Mouse (Mus musculus): ENCODE measurements around the gene Snrnp70.

Gene Snrnp70

GRCm38 (mm10) chr7:45433835-45434202 lies 38.3 kb upstream of the Snrnp70 start:
- TF ChIP-seq NANOG (IDR thresholded peaks at IDR 0.05; ENCODE audit: borderline replicate concordance, low read length) (no peak), CTCF (conservative IDR thresholded peaks at IDR 0.05; ENCODE audit: low read length) (no peak), POU5F1 (IDR thresholded peaks at IDR 0.05; ENCODE audit: borderline replicate concordance, low read length) (no peak)
- Histone ChIP-seq H3K4me3 (replicated peaks; ENCODE audit: low read length) (peak overlapping the region; percentile 96), H3K27me3 (ENCODE audit: insufficient read depth, low read length) (no peaks in the 10 kb centered on the region), H3K4me1 (replicated peaks; ENCODE audit: low read depth, low read length) (peaks cover 90% of the 10 kb centered on the region), H3K36me3 (ENCODE audit: insufficient read depth, low read length) (peaks cover 51% of the 10 kb centered on the region), H3K9me3 (ENCODE audit: low read length) (no peaks in the 10 kb centered on the region)

DNA sequence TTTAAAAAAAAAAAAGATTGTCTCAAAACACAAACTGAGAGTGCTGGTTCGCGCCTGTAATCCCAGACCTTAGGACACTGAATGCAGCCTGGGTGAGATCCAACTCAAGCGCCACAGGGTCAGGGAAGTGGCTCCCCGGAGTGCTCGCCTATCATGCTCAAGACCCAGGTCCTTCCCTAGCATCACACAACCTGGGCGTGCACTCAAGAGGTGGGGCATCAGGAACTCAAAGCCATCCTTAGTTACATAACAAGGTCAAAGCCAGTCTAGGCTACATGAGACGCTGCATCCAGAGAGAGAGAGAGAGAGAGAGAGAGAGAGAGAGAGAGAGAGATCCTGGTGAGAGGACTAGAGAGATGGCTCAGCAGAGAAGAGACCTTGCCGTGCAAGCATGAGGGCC lies 31.0 kb upstream of the Snrnp70 start:
- no peaks in the 10 kb centered on the region for H3K27me3 ChIP-seq (ENCODE audit: insufficient read depth, low read length)
- no peak overlapping the region for H3K4me3 ChIP-seq (replicated peaks; ENCODE audit: low read length)
- H3K4me1 ChIP-seq (replicated peaks; ENCODE audit: low read depth, low read length): peaks cover 98% of the 10 kb centered on the region
- peaks cover 100% of the 10 kb centered on the region for H3K36me3 ChIP-seq (ENCODE audit: insufficient read depth, low read length)
- H3K9me3 ChIP-seq (ENCODE audit: low read length): no peaks in the 10 kb centered on the region
- no peak for TF ChIP-seq POU5F1 (IDR thresholded peaks at IDR 0.05; ENCODE audit: borderline replicate concordance, low read length)
- TF ChIP-seq CTCF (conservative IDR thresholded peaks at IDR 0.05; ENCODE audit: low read length): no peak
- no peak for TF ChIP-seq NANOG (IDR thresholded peaks at IDR 0.05; ENCODE audit: borderline replicate concordance, low read length)

- Histone ChIP-seq H3K36me3 (ENCODE audit: insufficient read depth, low read length) (peaks cover 59% of the 10 kb centered on the region), H3K4me3 (replicated peaks; ENCODE audit: low read length) (peak overlapping the region; percentile 67), H3K9me3 (ENCODE audit: low read length) (no peaks in the 10 kb centered on the region), H3K27me3 (ENCODE audit: insufficient read depth, low read length) (peaks cover 19% of the 10 kb centered on the region), H3K4me1 (replicated peaks; ENCODE audit: low read depth, low read length) (peaks cover 98% of the 10 kb centered on the region)
- TF ChIP-seq CTCF (conservative IDR thresholded peaks at IDR 0.05; ENCODE audit: low read length): no peak
- TF ChIP-seq POU5F1 (IDR thresholded peaks at IDR 0.05; ENCODE audit: borderline replicate concordance, low read length): no peak
- TF ChIP-seq NANOG (IDR thresholded peaks at IDR 0.05; ENCODE audit: borderline replicate concordance, low read length): no peak
Measured at GRCm38 (mm10) chr7:45421194-45421593, 25.7 kb upstream of the Snrnp70 start.

- peaks cover 99% of the 10 kb centered on the region for H3K4me1 ChIP-seq (replicated peaks; ENCODE audit: low read depth, low read length)
- peaks cover 25% of the 10 kb centered on the region for H3K27me3 ChIP-seq (ENCODE audit: insufficient read depth, low read length)
- no peaks in the 10 kb centered on the region for H3K9me3 ChIP-seq (ENCODE audit: low read length)
- no peak for TF ChIP-seq CTCF (conservative IDR thresholded peaks at IDR 0.05; ENCODE audit: low read length)
- TF ChIP-seq POU5F1 (IDR thresholded peaks at IDR 0.05; ENCODE audit: borderline replicate concordance, low read length): no peak
- TF ChIP-seq NANOG (IDR thresholded peaks at IDR 0.05; ENCODE audit: borderline replicate concordance, low read length): no peak
- H3K4me3 ChIP-seq (replicated peaks; ENCODE audit: low read length): peak within 1 kb of the TSS; percentile 67
- H3K36me3 ChIP-seq (ENCODE audit: insufficient read depth, low read length): peaks cover 52% of the 10 kb centered on the region
Measured at GRCm38 (mm10) chr7:45420615-45420919, 25.0 kb upstream of the Snrnp70 start, which contains the start of gene Lhb. Lhb (plus strand) TSS chr7:45420820.

DNA sequence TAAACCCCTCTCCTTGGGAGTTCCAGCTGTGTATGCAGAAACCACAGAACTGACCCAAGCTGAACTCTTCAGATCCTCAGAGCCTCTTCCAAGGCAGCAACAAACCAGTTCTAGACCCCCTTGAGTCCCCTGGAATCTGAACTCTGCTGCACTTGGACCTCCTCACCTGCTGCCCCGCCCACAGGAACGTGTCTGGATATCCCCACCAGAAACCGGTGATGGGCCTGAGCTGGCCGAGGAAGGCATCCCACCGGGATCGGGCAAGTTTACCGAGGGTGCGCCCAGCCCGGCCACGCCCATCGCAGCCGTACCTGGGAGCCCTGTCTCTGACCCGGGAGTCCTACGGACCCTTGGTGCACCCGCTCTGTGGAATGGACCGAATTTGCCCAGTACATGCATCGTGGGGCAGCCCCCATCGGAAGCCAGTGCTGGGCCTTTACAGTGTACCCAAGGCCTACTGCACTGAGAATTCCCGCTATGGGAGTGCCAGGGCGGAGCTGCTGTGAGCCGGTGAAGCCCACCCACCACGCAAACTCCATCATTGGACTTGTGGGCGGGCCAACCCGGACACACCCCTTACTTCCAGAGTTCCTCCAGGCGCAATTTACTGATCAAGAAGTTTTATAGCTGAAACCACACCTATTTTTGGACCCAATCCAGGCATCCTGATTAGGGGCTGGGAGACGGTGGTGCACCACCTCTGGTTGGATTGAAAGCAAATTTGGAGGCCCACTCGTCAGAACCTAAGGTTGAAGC lies 24.5 kb upstream of the Snrnp70 start:
- H3K4me1 ChIP-seq (replicated peaks; ENCODE audit: low read depth, low read length): peaks cover 98% of the 10 kb centered on the region
- peaks cover 31% of the 10 kb centered on the region for H3K27me3 ChIP-seq (ENCODE audit: insufficient read depth, low read length)
- H3K9me3 ChIP-seq (ENCODE audit: low read length): no peaks in the 10 kb centered on the region
- no peak for TF ChIP-seq POU5F1 (IDR thresholded peaks at IDR 0.05; ENCODE audit: borderline replicate concordance, low read length)
- TF ChIP-seq CTCF (conservative IDR thresholded peaks at IDR 0.05; ENCODE audit: low read length): no peak
- no peak for TF ChIP-seq NANOG (IDR thresholded peaks at IDR 0.05; ENCODE audit: borderline replicate concordance, low read length)
- peak overlapping the region; percentile 67 for H3K4me3 ChIP-seq (replicated peaks; ENCODE audit: low read length)
- peaks cover 47% of the 10 kb centered on the region for H3K36me3 ChIP-seq (ENCODE audit: insufficient read depth, low read length)

- TF ChIP-seq CTCF (conservative IDR thresholded peaks at IDR 0.05; ENCODE audit: low read length) (no peak), NANOG (IDR thresholded peaks at IDR 0.05; ENCODE audit: borderline replicate concordance, low read length) (no peak)
- Histone ChIP-seq H3K9me3 (ENCODE audit: low read length) (no peaks in the 10 kb centered on the region), H3K36me3 (ENCODE audit: insufficient read depth, low read length) (peaks cover 27% of the 10 kb centered on the region), H3K4me3 (replicated peaks; ENCODE audit: low read length) (peak overlapping the region; percentile 41; the same call in 1 of the 2 replicates), H3K4me1 (replicated peaks; ENCODE audit: low read depth, low read length) (peaks cover 94% of the 10 kb centered on the region), H3K27me3 (ENCODE audit: insufficient read depth, low read length) (peaks cover 44% of the 10 kb centered on the region)
Measured at GRCm38 (mm10) chr7:45417962-45418492, 22.5 kb upstream of the Snrnp70 start.

DNA sequence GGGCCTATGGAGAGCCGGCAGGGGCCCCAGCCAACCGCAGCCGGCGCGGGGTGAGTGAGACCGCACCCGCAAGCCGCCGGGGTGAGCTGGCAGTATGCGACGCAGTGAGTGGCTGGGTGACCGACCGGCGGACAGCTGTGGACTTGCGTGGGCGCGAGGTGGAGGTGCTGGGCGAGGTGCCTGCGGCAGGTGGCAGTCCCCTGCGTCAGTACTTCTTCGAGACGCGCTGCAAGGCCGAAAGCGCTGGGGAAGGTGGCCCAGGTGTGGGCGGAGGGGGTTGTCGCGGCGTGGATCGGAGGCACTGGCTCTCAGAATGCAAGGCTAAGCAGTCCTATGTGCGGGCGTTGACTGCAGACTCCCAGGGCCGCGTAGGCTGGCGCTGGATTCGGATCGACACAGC lies 20.1 kb upstream of the Snrnp70 start:
- peaks cover 3% of the 10 kb centered on the region for H3K36me3 ChIP-seq (ENCODE audit: insufficient read depth, low read length)
- H3K9me3 ChIP-seq (ENCODE audit: low read length): no peaks in the 10 kb centered on the region
- TF ChIP-seq POU5F1 (IDR thresholded peaks at IDR 0.05; ENCODE audit: borderline replicate concordance, low read length): no peak
- no peak for TF ChIP-seq NANOG (IDR thresholded peaks at IDR 0.05; ENCODE audit: borderline replicate concordance, low read length)
- no peak for TF ChIP-seq CTCF (conservative IDR thresholded peaks at IDR 0.05; ENCODE audit: low read length)
- peaks cover 78% of the 10 kb centered on the region for H3K4me1 ChIP-seq (replicated peaks; ENCODE audit: low read depth, low read length)
- H3K4me3 ChIP-seq (replicated peaks; ENCODE audit: low read length): peak overlapping the region; percentile 81
- peaks cover 64% of the 10 kb centered on the region for H3K27me3 ChIP-seq (ENCODE audit: insufficient read depth, low read length)

DNA sequence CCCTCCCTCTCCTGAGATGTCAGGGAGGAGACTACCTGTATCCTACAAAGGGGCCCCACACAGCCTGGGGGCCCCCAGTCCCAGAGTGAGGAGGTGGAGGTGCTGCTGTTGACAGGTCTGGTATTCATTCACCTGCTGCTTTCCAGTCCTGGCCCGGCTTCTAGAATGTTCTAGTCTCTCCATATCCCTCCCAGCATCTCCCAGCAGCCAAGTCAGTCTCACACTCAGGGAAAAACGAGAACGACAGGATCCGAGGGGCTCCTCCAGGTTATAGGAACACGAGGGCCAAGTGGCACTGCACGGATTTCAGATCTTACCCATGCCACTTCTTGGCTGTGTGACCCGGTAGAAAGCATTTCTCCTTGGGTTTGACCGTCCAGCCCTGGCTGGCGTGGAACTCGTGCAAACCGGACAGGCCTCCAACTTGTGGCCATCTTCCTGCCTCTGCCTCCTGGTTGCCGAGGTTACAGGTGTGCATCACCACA lies 19.2 kb upstream of the Snrnp70 start:
- Histone ChIP-seq H3K27me3 (ENCODE audit: insufficient read depth, low read length) (peaks cover 73% of the 10 kb centered on the region), H3K36me3 (ENCODE audit: insufficient read depth, low read length) (no peaks in the 10 kb centered on the region), H3K9me3 (ENCODE audit: low read length) (no peaks in the 10 kb centered on the region), H3K4me3 (replicated peaks; ENCODE audit: low read length) (peak overlapping the region; percentile 81), H3K4me1 (replicated peaks; ENCODE audit: low read depth, low read length) (peaks cover 69% of the 10 kb centered on the region)
- TF ChIP-seq NANOG (IDR thresholded peaks at IDR 0.05; ENCODE audit: borderline replicate concordance, low read length): no peak
- no peak for TF ChIP-seq POU5F1 (IDR thresholded peaks at IDR 0.05; ENCODE audit: borderline replicate concordance, low read length)
- no peak for TF ChIP-seq CTCF (conservative IDR thresholded peaks at IDR 0.05; ENCODE audit: low read length)
